Mouse (Mus musculus) cerebellum, postnatal 25 days (tissue): ENCODE results near the gene Amigo1.

Experiments used
- DNase-seq, 2 experiments: peaks; one replicate each; pipeline ENCODE4 v3.0.0; 2021; ENCODE audit warnings: mixed read lengths in 2 of 2

The Amigo1 gene

DNA sequence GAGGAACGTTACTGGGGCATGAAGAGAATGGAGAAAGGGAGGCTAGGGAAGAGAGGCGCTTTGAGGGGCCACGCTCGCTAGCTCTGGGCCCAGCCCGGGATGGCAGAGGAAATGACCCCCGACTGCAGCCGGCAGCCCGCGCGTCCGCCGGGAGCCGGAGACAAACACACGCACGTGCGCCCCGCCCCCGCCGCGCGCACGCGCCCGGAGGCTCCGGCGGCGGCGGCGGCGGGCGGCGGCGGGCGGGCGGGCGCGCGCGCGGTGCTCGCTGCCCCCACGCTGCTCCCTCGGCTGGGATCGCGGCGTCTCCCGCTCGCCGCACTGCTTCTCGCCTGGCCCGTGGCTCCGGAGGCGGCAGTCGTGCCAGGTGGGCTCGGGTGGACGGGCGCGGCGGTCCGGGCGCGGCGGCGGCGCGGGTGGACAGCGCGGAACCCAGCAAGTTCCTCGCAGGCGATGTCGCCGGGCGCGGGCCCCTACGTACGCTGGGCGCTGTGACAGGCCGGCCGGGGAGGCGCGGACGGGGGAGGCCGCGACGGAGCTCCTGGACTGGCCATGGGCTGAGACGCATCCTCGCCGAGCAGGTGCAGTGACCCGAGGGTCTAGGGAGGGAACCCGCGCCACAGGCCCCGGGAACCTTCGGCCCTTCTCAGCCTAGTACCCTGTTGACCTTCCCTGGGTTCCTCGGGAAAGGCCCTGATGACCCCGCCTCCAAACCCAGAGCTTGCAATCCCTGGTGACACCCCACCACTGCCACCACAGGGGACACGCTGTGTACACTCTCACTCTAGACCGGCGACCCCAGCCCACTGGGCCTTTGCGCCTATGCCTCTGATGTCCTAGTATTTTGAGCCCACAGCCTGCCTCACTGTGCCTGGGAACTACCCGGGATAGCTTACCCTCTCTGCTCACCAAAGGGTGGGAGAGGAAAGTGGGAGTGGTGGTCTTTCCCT, at the start of gene Amigo1:
Amigo1 (plus strand) TSS at position 238 of the 950 bp plus-strand sequence.
- peak; percentile 75 to 85 for DNase-seq

GRCm38 (mm10) chr3:108139113-108139512, 47.0 kb upstream of the Amigo1 start:
- DNase-seq, result no peak

DNA sequence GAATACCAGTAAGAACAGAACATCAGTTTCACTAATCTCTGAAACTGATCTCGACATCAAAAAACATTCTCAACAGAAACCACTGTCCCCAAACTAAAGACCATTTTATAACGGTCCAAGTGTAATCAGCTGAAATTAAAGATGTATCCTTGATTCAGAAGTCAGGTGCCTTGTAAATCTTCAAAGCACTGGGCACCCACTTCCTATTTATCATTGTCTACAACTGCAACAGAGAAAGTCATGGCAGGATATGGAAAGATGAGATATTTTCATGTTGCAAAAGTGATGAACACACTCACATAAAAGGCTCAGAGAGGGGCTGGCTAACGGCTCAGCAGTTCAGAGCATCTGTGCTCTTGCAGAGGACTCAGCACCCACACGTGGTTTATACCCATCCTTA, 45.3 kb upstream of the Amigo1 start:
- DNase-seq, result no peak

- peak; percentile 91 to 94 for DNase-seq
These were observed 40.3 kb upstream of the Amigo1 start, which contains the start of gene Gnai3 for GRCm38 (mm10) chr3:108145534-108146445. Gene Gnai3 (minus strand): TSS chr3:108146146.

GRCm38 (mm10) chr3:108146671-108147070, 39.5 kb upstream of the Amigo1 start:
- DNase-seq, result no peak

DNA sequence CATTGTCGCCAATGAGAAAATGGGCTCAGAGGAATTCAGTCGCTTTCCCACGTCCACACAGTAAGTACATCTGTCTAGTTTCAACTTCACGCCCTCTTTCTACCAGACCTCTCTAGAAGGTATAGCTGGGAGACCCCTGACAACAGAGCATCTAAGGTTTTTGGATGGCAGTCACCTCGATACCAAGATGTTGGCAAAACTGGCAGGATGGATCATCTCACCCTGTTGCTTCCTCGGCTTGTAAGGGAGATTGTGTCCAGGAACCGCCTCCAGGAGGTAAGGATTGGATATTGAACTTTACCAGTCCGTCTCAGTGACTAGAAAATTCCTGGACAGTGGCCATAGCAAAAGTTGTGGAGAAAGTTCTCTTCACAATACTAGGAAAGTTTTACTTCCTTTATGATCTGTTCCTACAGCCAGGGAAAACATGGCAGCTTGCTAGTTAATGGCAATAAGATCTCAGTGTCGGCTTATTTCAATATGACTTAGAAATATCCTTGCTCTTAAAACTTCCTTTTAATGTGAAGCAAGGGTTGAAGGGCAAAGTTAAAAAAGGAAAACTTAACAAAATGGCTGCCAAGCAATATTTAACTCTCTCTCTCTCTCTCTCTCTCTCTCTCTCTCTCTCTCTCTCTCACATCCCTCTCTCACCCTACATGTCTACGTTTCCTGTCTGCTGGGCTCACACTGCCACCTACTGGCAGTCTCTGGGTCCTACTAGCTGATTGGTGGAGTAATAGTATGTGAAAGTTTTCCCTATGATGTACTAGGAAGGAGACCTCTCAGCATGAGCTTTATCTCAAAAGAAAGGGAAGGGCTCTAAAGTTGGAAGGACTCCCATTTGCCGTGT, 38.5 kb upstream of the Amigo1 start:
- DNase-seq, result peak; percentile 86 to 93

GRCm38 (mm10) chr3:108152290-108152689, 33.8 kb upstream of the Amigo1 start:
- DNase-seq, result no peak

DNA sequence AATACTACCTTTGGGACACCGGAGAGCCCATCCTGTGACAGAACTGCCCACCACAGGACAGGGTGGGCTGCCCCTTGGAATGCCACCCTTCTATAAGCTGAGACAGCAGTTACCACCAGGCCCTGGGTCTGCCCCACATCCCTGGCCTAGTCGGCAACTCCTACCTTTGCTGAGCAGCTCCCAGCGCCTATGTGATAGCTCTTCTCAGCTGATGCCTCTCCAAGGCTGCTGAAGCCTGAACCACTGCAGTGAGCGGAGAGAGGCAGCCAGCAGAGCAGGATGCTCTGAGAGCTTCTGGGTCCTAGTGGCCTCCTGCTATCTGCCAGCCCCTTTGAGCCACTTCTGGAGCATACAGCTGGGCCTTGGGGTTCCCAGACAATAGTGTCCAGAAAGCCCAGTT, 31.5 kb upstream of the Amigo1 start, which contains the start of gene Gpr61:
Gpr61 (minus strand) TSS at position 227 of the 400 bp plus-strand sequence.
- DNase-seq, result peak; percentile 38 to 63

DNA sequence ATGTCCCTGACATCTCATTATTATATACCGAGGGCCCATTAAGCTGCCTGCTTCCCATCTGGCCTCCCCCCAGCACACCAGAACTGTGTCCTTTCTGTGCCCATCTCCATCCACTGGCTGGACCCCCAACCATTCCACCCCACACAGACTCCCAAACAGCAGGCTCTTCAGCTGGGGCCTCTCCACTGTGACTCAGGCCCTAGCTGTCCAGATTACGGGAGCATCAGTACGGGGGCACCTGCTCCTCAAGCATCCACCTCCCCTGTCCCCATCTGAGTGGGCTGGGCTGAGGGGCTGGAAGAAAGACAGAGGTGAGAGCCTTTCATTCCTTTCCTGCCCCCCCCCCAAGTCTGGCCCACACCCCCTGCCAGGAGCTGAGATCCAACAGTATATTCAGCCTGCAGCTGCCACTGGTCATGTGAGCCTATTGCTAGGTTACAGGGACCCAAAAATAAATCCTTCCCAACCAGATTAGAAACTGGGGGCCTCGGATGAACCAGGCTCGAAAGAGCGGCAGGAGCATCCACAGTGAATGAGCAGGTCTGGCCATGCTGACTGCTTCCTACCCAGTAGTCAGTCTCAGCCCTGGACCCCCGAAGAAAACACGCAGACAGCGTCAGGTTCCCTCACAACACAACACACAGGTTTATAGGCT, 27.6 kb upstream of the Amigo1 start:
- DNase-seq, result no peak

DNA sequence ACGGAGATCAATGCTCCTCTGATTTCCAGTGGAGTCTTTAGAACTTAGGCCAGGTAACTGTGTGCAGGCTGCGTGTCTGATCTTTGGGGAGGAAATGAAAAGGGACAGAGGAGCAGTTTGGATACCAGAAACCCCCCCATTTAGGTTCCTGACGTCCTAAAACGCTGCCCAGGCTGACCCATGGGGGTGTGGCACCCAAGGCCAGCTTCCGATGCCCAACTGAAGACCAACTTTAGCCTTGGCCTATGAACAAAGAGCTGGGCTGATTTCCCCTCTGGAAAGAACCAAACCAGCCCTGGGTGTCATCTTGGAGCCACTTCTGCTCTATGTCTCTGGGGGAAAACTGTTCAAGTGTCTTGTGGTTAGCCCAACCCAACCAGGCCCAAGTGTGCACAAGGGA, 22.0 kb upstream of the Amigo1 start:
- no peak for DNase-seq

DNA sequence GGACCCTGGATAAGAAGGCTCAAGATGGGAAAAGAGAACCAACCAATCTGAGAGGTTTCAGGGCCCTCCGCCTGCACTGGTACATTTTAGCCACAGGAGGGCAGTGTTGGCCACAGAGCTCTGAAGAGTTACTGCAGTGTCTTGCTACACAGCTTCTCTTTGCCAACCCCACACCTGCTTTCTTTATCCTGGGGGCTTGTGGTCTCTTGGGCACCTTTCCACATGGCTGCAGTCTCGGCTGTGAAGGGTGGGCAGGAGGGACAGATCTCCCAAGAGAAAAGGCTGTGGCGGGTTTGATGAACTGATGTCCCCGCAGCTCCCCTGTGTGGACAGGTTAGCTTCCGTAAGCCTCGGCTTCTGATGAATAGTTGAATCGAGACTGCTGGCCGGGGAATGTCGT, 21.3 kb upstream of the Amigo1 start:
- DNase-seq, result peak; percentile 89 to 91

GRCm38 (mm10) chr3:108165532-108166315, 20.4 kb upstream of the Amigo1 start:
- DNase-seq, result peak in 1 of 2 experiments; percentile 32

- DNase-seq, result no peak
These were observed 19.5 kb upstream of the Amigo1 start for GRCm38 (mm10) chr3:108166486-108167211.

DNA sequence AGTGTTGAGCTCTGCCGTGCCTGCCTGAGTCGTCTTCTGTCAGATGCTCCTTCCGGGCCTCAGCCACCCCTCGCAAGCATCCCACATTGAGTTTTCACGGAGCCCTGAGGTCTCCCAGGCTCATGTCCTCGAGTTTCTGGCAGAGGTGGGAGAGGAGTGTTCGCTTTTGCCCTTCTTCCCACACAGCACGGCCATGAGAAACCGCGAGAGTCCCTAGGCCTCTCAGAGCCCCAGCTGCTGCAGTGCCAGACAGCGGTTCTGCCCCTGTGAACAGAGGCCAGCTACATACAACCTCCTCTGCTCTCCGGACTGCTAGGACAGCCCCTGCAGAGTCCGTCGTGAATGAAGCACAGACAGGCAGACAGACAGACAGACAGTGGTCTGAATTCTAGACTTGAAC, 18.6 kb upstream of the Amigo1 start:
- DNase-seq, result no peak

DNA sequence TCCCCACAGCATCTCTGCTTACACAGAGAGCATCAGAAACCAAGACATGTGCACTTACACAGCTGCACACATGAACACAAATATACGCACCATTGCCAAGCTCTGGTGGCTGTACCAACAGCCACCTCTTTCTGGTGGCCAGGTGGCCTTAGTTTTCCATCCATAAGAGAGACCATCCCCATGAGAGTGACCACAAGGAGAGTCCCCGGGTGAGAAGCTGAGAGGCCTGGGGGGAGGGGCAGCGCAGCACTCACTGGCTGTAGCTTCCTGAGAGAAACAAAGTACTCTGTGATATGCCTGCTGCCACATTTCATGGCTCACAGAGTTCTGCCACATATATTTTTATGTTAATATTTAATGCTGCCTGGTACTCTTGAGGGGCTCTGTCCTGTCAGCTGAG, 16.9 kb upstream of the Amigo1 start:
- no peak for DNase-seq

DNA sequence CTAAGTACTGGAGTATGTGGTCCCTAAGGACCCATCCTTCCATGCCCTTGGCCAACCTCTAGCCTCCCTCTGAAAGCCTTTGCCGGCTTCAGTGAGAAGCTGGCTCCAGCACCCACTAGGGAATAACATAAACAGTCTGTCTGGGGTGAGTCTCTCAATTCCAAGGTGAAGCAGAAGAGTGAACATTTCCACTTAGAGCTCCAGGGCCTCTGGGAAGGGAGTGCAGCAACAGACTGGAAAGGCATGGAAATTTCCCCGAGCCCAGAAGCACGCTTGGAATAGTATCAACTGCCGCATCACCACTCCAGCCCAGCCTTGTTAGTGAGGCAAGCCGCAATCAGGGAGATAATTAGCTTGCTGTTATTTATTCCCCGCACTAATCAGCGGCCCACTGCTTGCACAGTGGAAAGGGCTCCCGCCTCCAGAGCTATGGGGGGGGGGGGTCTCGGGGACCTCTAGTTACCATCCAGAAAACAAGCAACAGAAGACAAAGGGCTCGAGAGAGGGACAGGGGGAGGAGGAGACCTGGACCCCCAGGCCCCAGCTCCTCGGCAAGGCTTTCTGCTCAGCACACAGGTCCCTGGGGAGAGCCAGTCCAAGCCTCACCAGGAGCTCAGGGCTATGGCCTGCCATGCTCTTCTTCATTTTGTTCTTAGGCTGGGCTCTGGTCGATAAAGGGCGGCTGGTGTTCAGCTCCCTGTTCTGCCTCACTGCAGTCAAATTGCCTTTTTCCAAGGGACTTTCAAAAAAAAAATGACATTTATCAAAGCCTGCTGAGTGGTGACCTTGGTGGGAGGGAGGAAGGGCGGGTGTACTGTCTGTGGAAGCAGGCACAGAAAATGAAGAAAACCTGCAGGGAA, 11.2 kb upstream of the Amigo1 start:
- peak; percentile 55 to 67 for DNase-seq

DNA sequence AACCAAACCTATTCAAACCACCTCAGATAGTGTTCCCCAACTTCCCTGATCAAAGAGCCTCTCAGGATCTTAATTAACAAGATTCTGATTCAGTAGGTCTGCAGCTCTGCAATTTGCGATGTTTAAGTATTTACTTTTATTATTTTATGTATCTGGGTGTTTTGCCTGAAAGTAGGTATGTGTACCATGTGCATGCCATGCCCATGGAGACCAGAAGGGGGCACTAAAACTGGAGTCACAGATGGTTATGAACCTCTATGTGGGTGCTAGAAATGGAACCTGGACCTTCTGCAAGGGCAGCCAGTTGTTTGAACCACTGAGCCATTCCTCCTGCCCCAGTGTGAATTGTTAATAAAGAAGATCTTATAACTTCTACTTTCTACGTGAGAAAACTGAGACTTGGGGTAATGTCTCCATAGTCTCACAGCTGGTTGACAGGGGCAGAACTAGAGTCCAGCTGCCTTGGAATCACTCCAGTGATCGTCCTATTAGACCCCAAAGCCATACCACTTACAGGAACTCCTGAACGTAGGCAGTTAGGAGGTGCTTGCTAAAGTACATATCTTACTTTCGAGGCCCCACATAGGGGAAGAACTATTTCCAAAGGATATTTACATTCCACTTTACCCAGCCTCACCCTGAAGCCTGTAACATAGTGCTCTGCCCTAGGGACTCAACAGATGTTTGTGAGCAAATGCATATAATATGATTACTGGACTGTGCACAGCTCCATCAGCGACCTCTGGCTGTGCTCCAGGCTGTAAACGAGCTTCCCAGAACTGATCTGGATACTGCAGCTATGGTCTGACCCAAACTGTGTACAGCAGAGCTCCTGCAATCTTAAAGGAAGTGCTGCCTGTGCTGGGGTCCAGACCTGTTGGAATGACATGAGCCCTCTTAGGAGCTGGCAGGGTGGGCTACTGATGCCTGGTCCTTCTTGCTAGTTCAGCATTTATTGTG, 7.1 kb upstream of the Amigo1 start:
- DNase-seq, result no peak

DNA sequence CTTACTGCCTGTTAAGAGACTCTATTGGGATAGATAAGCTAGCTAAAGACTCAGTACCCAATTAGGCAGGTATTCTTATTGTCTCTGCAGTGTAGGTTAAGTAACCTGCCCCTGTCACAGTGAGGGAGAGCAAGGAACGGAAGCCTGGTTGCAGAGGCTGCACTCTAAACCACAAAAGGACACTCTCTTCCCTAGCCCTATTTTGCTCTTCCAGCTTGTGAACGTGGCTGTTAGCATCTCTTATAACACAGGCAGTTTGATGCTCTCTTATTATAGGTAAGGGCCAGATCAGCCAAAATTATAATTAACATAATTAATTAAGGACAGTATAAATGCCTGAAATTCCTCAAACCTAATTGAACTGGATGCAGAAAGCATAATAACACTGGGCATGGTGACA, 5.6 kb upstream of the Amigo1 start:
- no peak for DNase-seq
